Mouse (Mus musculus) gastrocnemius, adult 2 months (tissue): ENCODE measurements around the gene Mrps27. TPM values are rescaled to one million over a fixed set of nuclear protein-coding genes. Genes with fewer than 3 reads are reported as not detected.

Experiments
- DNase-seq: peaks from one replicate; pipeline ENCODE4 v3.0.0; 2022
- H3K27ac ChIP-seq: fragments of 200-600 bp; 2 replicates; pipeline ENCODE4 v1.8.1; 2022; ENCODE audit warnings: mild to moderate bottlenecking
- H3K4me3 ChIP-seq: fragments of 200-600 bp; 2 replicates; pipeline ENCODE4 v1.8.1; 2022; ENCODE audit warnings: mild to moderate bottlenecking, moderate library complexity
- CTCF ChIP-seq: fragments of 200-600 bp; IDR thresholded peaks from 2 replicates; pipeline ENCODE4 v1.8.1; 2022; ENCODE audit warnings: antibody characterized with exemption, mild to moderate bottlenecking, moderate library complexity
- intact Hi-C: fragments of 180-260 bp; cut with DNase I; formaldehyde crosslinking; loops from one replicate; pipeline ENCODE4 v1.15.1; 2025
- total RNA-seq, 2 experiments: library from RNA; stranded (reverse); gene quantifications; 2 replicates each; pipeline ENCODE4 v1.2.3; 2021

Gene Mrps27
- total RNA-seq, 2 experiments from 2014 or later = 24.0 to 32.9 TPM

GRCm38 (mm10) chr13:99439357-99439756, 94.8 kb downstream of the Mrps27 start:
- intact Hi-C loops = no loop called here

GRCm38 (mm10) chr13:99440228-99440627, 95.6 kb downstream of the Mrps27 start:
- Histone ChIP-seq H3K4me3 (no peak overlapping the region), H3K27ac (no peak overlapping the region)
- TF ChIP-seq CTCF = no peak
- intact Hi-C loops = loop anchor here (5.0 kb wide), 1 partner anchor 47 kb away; no protein-coding TSS in a partner anchor
- DNase-seq = no peak

More at GRCm38 (mm10) chr13:99439357-99439756, 94.8 kb downstream of the Mrps27 start:
- Histone ChIP-seq H3K4me3 (no peak overlapping the region), H3K27ac (no peak overlapping the region)
- no peak for DNase-seq
- no peak for TF ChIP-seq CTCF

DNA sequence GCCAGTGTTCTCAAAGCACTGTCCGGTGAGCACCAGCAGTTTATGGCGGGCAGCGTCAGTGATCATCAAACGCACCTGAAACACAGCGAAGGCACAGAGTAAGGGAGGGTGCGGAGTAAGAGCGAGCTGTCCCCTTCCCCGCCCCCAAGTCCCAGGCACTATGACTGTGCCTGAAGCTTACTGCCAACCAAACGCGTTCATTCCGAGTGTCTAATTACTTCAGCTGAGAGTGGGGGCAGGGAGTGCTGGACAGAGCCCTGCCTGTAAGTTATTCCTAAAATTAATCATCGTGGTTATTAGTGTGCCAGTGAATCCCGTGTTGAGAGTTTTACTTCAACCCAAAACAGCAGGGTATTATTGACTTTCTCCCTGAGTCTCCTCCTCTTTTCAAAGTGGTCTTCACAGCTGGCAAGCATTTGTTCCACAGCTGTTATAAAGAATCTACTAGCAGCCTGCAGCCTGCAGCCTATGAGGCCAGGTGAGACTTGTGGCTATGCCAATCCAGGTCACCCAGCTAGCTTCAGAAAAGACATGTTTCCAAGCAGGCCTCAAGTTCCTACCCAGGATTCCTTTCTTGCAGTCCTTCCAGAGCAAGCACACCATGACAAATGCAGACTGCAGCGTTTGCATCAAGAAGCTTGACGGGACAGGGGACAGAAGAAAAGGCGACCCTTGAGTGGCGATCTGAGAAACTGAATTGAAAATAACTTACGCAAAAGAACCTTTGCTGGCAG, 97.3 kb downstream of the Mrps27 start:
- H3K4me3 ChIP-seq = peak overlapping the region; percentile 46
- TF ChIP-seq CTCF = no peak
- peak overlapping the region; percentile 74 for H3K27ac ChIP-seq
- intact Hi-C loops = loop anchor here (5.0 kb wide), 1 partner anchor 45 kb away; no protein-coding TSS in a partner anchor
- peak; percentile 79 for DNase-seq

DNA sequence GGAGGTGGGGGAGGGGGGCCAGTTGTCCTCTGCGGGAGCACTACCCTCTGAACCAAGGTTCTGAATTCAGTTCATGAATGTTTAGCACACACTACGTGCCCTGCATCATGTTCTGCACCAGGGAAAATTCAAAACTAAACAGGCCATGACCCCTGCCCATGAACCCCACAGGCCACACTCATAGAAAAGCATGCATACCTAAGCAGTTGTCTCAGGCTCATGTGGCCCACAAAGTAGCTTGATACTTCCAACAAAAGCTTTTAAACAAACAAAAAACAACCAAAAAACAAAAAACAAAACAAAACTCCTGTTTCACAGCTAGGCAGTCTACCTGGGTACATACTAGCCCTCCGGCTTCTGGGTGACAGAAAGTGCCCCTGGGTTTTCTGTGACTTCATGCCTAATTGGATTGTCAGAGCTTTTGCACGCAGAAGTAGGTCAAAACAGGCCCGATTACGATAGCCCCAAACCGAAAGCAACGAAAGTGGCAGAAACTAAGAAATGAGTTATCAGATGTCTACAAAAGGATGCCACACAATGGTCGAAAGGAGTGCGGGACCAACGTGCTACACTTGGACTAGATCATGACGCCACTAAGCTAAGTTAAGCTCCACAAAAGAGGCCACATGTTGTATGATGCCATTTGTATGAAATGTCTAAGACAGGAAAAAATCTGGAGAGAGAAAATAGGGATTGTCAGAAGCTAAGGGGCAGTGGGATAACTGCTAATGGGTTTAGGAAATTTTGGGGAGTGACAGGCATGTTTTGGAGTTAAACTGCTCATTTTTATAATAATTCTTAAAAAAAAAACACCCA, 98.1 kb downstream of the Mrps27 start:
- DNase-seq = no peak
- intact Hi-C loops = loop anchor here (5.0 kb wide), 1 partner anchor 45 kb away; no protein-coding TSS in a partner anchor
- Histone ChIP-seq H3K27ac (peak overlapping the region; percentile 74), H3K4me3 (no peak overlapping the region)
- no peak for TF ChIP-seq CTCF

DNA sequence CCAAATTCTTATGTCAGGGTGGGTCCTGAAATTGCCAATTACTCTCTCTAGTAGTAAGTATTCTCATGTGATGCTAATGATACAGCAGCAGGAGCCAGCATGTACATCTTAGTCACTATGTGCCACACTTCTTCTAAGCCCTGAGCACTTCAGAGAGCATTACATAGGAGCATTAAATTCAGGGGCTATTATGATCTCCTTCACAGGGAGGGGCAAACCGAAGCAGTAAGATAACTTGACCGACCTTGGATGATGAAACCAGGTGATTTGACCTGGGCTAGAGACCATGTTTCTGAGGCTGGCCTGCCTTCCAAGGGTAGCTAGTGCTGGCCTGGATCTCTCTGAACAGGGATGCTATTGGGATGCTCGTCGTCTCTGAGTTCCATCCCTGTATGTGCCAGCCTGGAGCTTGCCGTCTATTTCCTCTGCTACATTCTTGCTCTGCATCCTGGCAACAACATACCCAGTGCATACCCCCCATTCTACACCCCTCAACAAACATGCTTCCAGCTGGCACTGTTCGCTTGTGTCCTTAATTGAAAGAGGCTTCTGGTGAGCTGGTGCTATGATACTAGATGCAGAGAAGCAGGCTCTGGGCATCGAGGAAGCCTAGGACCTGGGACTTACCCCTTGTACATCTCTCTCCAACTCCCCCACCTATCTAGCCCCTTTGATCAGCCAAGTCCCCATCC, 99.0 kb downstream of the Mrps27 start:
- TF ChIP-seq CTCF = no peak
- intact Hi-C loops = loop anchor here (5.0 kb wide), 1 partner anchor 44 kb away; no protein-coding TSS in a partner anchor
- no peak overlapping the region for H3K4me3 ChIP-seq
- 0 out of 2 replicates have a peak overlapping the region, but pooled peaks have one; percentile 3 for H3K27ac ChIP-seq
- no peak for DNase-seq

GRCm38 (mm10) chr13:99444431-99444871, 99.9 kb downstream of the Mrps27 start:
- peak overlapping the region; percentile 12; the same call in 1 of the 2 replicates for H3K27ac ChIP-seq
- no peak for DNase-seq
- peak overlapping the region; percentile 17; the same call in 1 of the 2 replicates for H3K4me3 ChIP-seq
- no peak for TF ChIP-seq CTCF
- intact Hi-C loops = loop anchor here (5.0 kb wide), 1 partner anchor 43 kb away; no protein-coding TSS in a partner anchor

- intact Hi-C loops = loop anchor here (5.0 kb wide), 1 partner anchor 42 kb away; no protein-coding TSS in a partner anchor
- TF ChIP-seq CTCF = no peak
- peak overlapping the region; percentile 12; the same call in 1 of the 2 replicates for H3K27ac ChIP-seq
- peak overlapping the region; percentile 17; the same call in 1 of the 2 replicates for H3K4me3 ChIP-seq
- DNase-seq = no peak
Measured at GRCm38 (mm10) chr13:99444880-99445279, 100.3 kb downstream of the Mrps27 start.

DNA sequence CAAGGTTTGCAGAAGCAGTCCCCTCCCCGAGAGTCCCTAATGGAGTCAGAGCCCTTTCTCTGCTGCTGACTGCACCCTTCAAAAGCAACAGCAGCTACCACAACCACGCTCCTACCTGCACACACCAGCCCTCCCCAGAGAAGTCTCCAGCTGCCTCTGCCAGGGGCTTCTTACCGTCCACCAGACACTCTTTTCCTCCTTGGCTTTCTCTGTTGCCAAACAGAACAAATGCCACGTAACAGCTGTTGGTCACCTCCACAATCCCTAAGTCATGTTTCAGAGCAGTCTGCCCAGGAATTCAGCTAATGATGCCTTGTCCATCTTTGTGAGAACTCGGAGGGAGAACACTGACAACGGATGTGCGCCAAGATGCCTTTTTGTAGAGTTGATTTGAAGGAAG, 102.4 kb downstream of the Mrps27 start:
- no peak for DNase-seq
- intact Hi-C loops = no loop called here
- peak overlapping the region; percentile 61 for H3K4me3 ChIP-seq
- peak overlapping the region; percentile 76 for H3K27ac ChIP-seq
- TF ChIP-seq CTCF = no peak

DNA sequence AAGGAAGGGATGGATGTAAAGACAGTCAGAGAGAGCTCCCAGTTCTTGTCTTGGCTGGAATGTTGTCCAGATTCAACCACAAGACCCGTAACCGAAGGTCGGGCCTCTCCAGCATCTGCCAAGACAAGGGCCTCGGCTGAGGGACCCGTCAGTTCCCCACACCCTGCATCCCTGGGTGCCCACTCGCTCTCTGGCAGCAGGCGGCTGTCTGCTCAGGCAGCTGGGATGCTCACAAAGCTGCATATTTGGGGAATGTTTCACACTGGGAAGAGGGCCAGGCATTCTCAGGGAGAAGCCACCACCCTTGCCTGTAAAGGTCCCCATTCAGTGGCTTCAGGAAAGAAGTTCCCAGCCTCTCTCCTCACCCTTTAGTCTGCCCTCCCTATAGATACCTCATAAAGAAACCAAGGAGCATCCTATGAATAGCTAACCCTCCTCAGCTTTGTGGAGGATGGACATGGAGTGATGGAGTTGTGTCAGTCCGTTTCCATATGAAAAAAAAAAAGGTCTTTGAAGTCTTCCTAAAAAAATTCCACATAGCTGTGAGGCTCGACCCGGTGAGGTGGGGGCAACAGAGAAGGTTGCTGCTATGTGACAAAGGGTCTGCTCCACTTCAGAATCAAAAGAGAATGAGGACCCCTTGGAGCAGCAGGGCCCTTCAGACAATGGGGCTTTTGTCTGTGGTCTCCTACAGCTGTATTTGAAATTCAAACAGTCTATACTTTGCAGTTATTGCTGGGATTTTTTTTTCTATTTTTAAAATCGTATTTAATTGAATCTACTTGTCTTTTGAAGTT, 103.0 kb downstream of the Mrps27 start:
- H3K4me3 ChIP-seq = peak overlapping the region; percentile 61
- H3K27ac ChIP-seq = peak overlapping the region; percentile 76
- intact Hi-C loops = no loop called here
- no peak for TF ChIP-seq CTCF
- DNase-seq = peak; percentile 66

- no peak for TF ChIP-seq CTCF
- peak overlapping the region; percentile 76; the same call in 1 of the 2 replicates for H3K27ac ChIP-seq
Measured at GRCm38 (mm10) chr13:99448278-99448677, 103.7 kb downstream of the Mrps27 start.

DNA sequence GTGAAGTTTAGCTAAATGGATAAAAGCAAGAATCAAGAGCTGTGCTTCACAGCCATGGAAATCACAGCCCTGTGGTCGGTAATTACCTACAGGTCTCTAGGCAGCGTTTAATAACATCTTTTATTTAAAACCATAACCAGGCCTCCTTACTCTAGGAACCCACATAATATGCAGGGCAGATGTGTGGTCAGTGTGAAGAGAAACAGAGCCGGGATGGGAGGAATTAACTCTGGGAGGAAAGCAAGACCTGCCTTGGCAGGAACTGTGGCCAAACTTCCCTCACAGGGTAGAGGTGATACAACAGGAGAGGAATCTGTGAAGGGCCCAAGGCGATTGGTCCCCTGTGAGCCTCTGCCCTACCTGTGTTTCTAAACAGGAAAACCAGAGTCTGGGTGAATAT, 105.0 kb downstream of the Mrps27 start:
- no peak for DNase-seq
- intact Hi-C loops = no loop called here
- no peak overlapping the region for H3K4me3 ChIP-seq
- no peak for TF ChIP-seq CTCF
- H3K27ac ChIP-seq = no peak overlapping the region

More at GRCm38 (mm10) chr13:99448278-99448677, 103.7 kb downstream of the Mrps27 start:
- intact Hi-C loops = no loop called here
- no peak for DNase-seq
- H3K4me3 ChIP-seq = no peak overlapping the region
